Mouse (Mus musculus): ENCODE measurements at regions not wholly inside any gene's neighbourhood (a gene's known extent, or its start where the extent isn't known, plus 50 kb on each side); places are given as distances from the start of the nearest gene placed in this dataset.

DNA sequence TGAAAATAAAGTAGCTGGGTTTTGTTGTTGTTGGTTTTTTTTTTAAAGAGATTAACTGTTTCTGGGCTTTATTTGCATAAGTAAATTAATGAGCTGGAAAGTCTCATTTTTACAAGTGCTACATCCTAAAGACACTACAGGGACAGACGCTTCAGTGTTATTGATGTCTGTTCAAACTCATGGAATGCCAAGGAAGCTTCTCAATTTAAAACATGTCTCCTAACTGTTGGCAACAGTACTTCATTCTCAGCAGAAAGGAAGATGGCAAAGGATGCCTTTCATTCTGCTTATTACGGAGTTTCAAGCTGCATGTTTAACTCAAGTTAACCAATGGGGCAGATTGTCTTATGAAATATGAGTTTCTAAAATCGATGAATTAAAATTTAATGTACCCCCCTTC, 187.3 kb downstream of the Fam84a start:
- 87% methylated on average over 3 of the region's 3 CpGs for WGBS

DNA sequence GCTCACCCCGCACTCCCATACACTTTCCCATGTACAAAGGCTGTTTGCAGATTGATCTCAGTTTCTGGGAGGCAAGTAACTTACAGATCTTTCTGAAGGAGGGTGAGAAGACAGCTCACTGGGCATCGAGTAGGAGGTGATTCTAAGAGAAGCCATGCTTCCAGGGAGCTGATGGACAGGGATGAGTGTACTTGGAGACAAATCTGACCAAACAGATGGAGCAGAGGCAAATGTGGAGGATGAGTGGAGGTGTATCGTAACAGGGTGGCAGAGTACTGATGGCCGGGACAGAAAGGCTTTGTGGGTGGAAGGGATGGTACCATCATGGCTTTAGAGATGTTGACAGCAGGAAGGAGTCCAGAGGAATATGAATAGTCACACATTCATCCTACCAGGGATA, 212.4 kb downstream of the Fam84a start:
- H3K27ac ChIP-seq (ENCODE audit: low read depth, low read length) = no peak overlapping the region
- no peaks in the 10 kb centered on the region for H3K9me3 ChIP-seq (ENCODE audit: control insufficient read depth)
- no peak overlapping the region for H3K4me2 ChIP-seq (replicated peaks; ENCODE audit: low read depth)
- no peaks in the 10 kb centered on the region for H3K27me3 ChIP-seq (replicated peaks; ENCODE audit: control insufficient read depth, insufficient read depth, low read length)
- H3K9ac ChIP-seq (ENCODE audit: low read depth, low read length) = no peak overlapping the region
- H3K36me3 ChIP-seq (ENCODE audit: control insufficient read depth, insufficient read depth) = no peaks in the 10 kb centered on the region
- WGBS = 93% methylated on average over 4 of the region's 4 CpGs
- no peak for ATAC-seq
- H3K4me1 ChIP-seq (replicated peaks; ENCODE audit: control insufficient read depth, insufficient read depth, low read length) = no peaks in the 10 kb centered on the region
- H3K4me3 ChIP-seq (ENCODE audit: low read depth, low read length) = no peak overlapping the region
- TF ChIP-seq CTCF (IDR thresholded peaks at IDR 0.05; ENCODE audit: low read depth) = no peak

More for the DNA sequence above, 187.3 kb downstream of the Fam84a start:
- Histone ChIP-seq H3K36me3 (ENCODE audit: control insufficient read depth, insufficient read depth) (no peaks in the 10 kb centered on the region), H3K27ac (ENCODE audit: low read depth, low read length) (no peak overlapping the region), H3K4me1 (replicated peaks; ENCODE audit: control insufficient read depth, insufficient read depth, low read length) (no peaks in the 10 kb centered on the region), H3K4me3 (ENCODE audit: low read depth, low read length) (no peak overlapping the region), H3K27me3 (replicated peaks; ENCODE audit: control insufficient read depth, insufficient read depth, low read length) (no peaks in the 10 kb centered on the region), H3K9me3 (ENCODE audit: control insufficient read depth) (no peaks in the 10 kb centered on the region), H3K4me2 (replicated peaks; ENCODE audit: low read depth) (no peak overlapping the region), H3K9ac (ENCODE audit: low read depth, low read length) (no peak overlapping the region)
- ATAC-seq = no peak
- TF ChIP-seq CTCF (IDR thresholded peaks at IDR 0.05; ENCODE audit: low read depth) = no peak

DNA sequence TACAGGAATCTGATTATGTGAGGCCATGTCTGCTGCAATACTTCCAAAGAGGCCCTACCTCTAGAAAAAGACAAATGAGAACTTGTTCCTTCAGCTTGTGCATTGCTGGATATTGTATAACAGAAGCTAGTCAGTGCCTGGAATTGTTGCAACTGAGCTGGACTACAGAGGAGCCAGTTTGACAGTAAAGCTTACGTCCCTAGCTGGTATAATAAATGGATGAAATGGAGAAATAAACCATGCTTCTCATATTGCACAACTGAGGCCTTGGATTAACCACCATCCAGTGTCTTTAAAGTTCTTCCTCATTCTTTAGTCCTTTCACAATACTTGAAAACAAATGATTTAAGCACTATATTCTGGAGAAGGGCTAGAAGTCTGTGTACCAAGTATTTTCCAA, 230.8 kb downstream of the Fam84a start:
- WGBS = 47% methylated on average over 1 of the region's 1 CpGs
- no peaks in the 10 kb centered on the region for H3K27me3 ChIP-seq (replicated peaks; ENCODE audit: control insufficient read depth, insufficient read depth, low read length)
- no peak for TF ChIP-seq CTCF (IDR thresholded peaks at IDR 0.05; ENCODE audit: low read depth)
- no peak overlapping the region for H3K27ac ChIP-seq (ENCODE audit: low read depth, low read length)
- no peak overlapping the region for H3K4me3 ChIP-seq (ENCODE audit: low read depth, low read length)
- no peaks in the 10 kb centered on the region for H3K36me3 ChIP-seq (ENCODE audit: control insufficient read depth, insufficient read depth)
- H3K4me2 ChIP-seq (replicated peaks; ENCODE audit: low read depth) = no peak overlapping the region
- no peaks in the 10 kb centered on the region for H3K4me1 ChIP-seq (replicated peaks; ENCODE audit: control insufficient read depth, insufficient read depth, low read length)
- no peak for ATAC-seq
- no peaks in the 10 kb centered on the region for H3K9me3 ChIP-seq (ENCODE audit: control insufficient read depth)
- H3K9ac ChIP-seq (ENCODE audit: low read depth, low read length) = no peak overlapping the region

DNA sequence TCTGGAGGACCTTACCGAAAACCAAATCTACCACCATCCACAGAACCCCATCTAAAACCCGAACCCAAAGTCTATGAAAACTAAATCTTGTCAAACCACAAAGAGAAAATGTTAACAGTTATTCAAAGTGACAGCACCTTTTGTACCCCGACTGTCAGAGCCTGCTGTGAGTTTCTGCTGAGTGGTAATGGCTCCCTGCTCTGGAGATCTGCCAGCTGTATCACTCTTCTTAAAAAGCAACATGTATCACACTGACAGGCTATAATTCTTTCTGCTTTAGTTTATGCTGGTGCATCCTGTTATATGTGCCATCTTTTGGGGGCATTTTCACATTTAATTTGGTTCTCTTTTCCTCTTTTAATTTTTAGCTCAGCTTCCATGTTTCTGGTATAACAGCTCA, 268.5 kb downstream of the Fam84a start:
- no peak overlapping the region for H3K27ac ChIP-seq (ENCODE audit: low read depth, low read length)
- H3K4me1 ChIP-seq (replicated peaks; ENCODE audit: control insufficient read depth, insufficient read depth, low read length) = no peaks in the 10 kb centered on the region
- H3K27me3 ChIP-seq (replicated peaks; ENCODE audit: control insufficient read depth, insufficient read depth, low read length) = no peaks in the 10 kb centered on the region
- H3K4me3 ChIP-seq (ENCODE audit: low read depth, low read length) = no peak overlapping the region
- TF ChIP-seq CTCF (IDR thresholded peaks at IDR 0.05; ENCODE audit: low read depth) = no peak
- no peaks in the 10 kb centered on the region for H3K9me3 ChIP-seq (ENCODE audit: control insufficient read depth)
- no peak overlapping the region for H3K4me2 ChIP-seq (replicated peaks; ENCODE audit: low read depth)
- H3K9ac ChIP-seq (ENCODE audit: low read depth, low read length) = no peak overlapping the region
- H3K36me3 ChIP-seq (ENCODE audit: control insufficient read depth, insufficient read depth) = no peaks in the 10 kb centered on the region
- no peak for ATAC-seq
- 63% methylated on average over 3 of the region's 3 CpGs for WGBS

DNA sequence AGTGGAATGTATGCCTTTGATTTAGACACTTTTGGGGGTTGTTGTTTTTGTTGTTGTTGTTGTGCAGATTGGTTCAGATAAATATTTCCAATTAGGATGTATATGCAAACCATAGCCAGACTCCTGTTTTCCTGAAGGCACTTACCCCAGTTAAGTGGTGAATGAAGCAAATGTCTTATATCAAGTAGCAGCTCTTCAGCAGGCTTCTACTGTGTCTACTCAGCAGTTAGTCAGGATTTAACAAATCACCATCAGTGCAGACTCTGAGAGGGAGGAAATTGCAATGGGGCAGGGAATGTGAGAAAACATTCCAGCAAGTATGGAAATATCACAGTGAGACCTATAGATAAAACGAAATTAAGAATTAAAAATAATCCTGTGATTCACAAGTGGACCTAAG, 282.7 kb downstream of the Fam84a start:
- no peaks in the 10 kb centered on the region for H3K4me1 ChIP-seq (replicated peaks; ENCODE audit: control insufficient read depth, insufficient read depth, low read length)
- TF ChIP-seq CTCF (IDR thresholded peaks at IDR 0.05; ENCODE audit: low read depth) = no peak
- no peak overlapping the region for H3K9ac ChIP-seq (ENCODE audit: low read depth, low read length)
- H3K4me2 ChIP-seq (replicated peaks; ENCODE audit: low read depth) = no peak overlapping the region
- no peaks in the 10 kb centered on the region for H3K36me3 ChIP-seq (ENCODE audit: control insufficient read depth, insufficient read depth)
- no peaks in the 10 kb centered on the region for H3K9me3 ChIP-seq (ENCODE audit: control insufficient read depth)
- no peaks in the 10 kb centered on the region for H3K27me3 ChIP-seq (replicated peaks; ENCODE audit: control insufficient read depth, insufficient read depth, low read length)
- no peak overlapping the region for H3K27ac ChIP-seq (ENCODE audit: low read depth, low read length)
- ATAC-seq = no peak
- 55% methylated on average over 1 of the region's 1 CpGs for WGBS
- no peak overlapping the region for H3K4me3 ChIP-seq (ENCODE audit: low read depth, low read length)

DNA sequence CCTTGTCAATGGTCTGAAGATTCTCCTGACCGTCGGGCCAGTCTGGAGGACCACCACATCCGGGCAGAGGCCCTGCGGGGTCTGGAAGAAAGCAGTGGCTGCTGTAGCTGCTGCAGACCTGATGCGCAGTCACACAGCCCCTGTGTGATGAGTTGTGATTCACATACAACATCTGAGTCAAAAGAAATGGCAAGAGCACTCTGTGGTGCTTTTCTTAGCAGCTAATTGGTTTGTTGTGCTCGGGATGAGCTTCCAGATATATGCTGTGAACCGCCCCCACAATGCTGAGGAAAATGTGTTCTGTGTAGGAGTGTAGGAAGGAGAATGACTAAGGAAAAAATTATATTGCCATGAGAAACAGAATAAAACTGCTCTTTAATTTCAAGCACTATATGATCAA, 290.6 kb downstream of the Fam84a start:
- Histone ChIP-seq H3K27me3 (replicated peaks; ENCODE audit: control insufficient read depth, insufficient read depth, low read length) (no peaks in the 10 kb centered on the region), H3K4me3 (ENCODE audit: low read depth, low read length) (no peak overlapping the region), H3K9ac (ENCODE audit: low read depth, low read length) (no peak overlapping the region), H3K27ac (ENCODE audit: low read depth, low read length) (no peak overlapping the region), H3K4me1 (replicated peaks; ENCODE audit: control insufficient read depth, insufficient read depth, low read length) (no peaks in the 10 kb centered on the region), H3K4me2 (replicated peaks; ENCODE audit: low read depth) (no peak overlapping the region), H3K36me3 (ENCODE audit: control insufficient read depth, insufficient read depth) (no peaks in the 10 kb centered on the region), H3K9me3 (ENCODE audit: control insufficient read depth) (no peaks in the 10 kb centered on the region)
- 91% methylated on average over 7 of the region's 7 CpGs for WGBS
- no peak for TF ChIP-seq CTCF (IDR thresholded peaks at IDR 0.05; ENCODE audit: low read depth)
- no peak for ATAC-seq

All from intestine, postnatal 0 days (tissue).